Mouse (Mus musculus) midbrain, embryonic 15.5 days (tissue): ENCODE results near the gene Irf1. TPM values are rescaled to one million over a fixed set of nuclear protein-coding genes. Genes with fewer than 3 reads are reported as not detected.

Source experiments
- ATAC-seq: fragments of 200-750 bp; cut with Nextera tagmentation; replicated peaks from 2 replicates; pipeline ENCODE4 v1.8.0; 2017; ENCODE audit warnings: moderate TSS enrichment
- H3K27ac ChIP-seq: fragments of 300-500 bp; sonication (generic); 2 replicates; pipeline ENCODE4 v1.5.1; 2015; ENCODE audit warnings: mild to moderate bottlenecking, inconsistent platforms
- H3K27me3 ChIP-seq: fragments of 300-500 bp; sonication (generic); replicated peaks from 2 replicates; pipeline ENCODE4 v1.6.1; 2015; ENCODE audit warnings: inconsistent platforms
- H3K36me3 ChIP-seq: fragments of 300-500 bp; sonication (generic); replicated peaks from 2 replicates; pipeline ENCODE4 v1.6.1; 2015; ENCODE audit warnings: inconsistent platforms
- H3K4me1 ChIP-seq: fragments of 300-500 bp; sonication (generic); 2 replicates; pipeline ENCODE4 v1.6.1; 2015; ENCODE audit warnings: inconsistent platforms
- H3K4me2 ChIP-seq: fragments of 300-500 bp; sonication (generic); 2 replicates; pipeline ENCODE4 v1.6.1; 2015; ENCODE audit warnings: inconsistent platforms, mild to moderate bottlenecking, moderate library complexity
- H3K4me3 ChIP-seq: fragments of 300-500 bp; sonication (generic); 2 replicates; pipeline ENCODE4 v1.5.1; 2015; ENCODE audit warnings: mild to moderate bottlenecking, inconsistent platforms
- H3K9ac ChIP-seq: fragments of 300-500 bp; sonication (generic); 2 replicates; pipeline ENCODE4 v1.6.1; 2015; ENCODE audit warnings: mild to moderate bottlenecking, inconsistent platforms
- H3K9me3 ChIP-seq: fragments of 300-500 bp; sonication (generic); 2 replicates; pipeline ENCODE4 v1.6.1; 2016; ENCODE audit warnings: inconsistent platforms
- WGBS: fragments of 180-500 bp; shearing (Covaris S2); methylation state at CpG from one replicate; pipeline ENCODE4 v1.1.7; 2015; ENCODE audit warnings: mixed read lengths; 5-methylcytosine and 5-hydroxymethylcytosine counted together
- polyA plus RNA-seq: library from polyadenylated mRNA; unstranded; fragments of >200 nt; fragmentation: Nextera tagmentation; extraction: Ambion mirVana; gene quantifications from 2 replicates; pipeline ENCODE4 v1.2.1, GENCODE M21; 2015

Gene Irf1
- polyA plus RNA-seq, 1 experiment from 2014 or later, result 2.6 TPM

- peak overlapping the region; percentile 64 for H3K4me2 ChIP-seq
- peaks cover 35% of the 10 kb centered on the region for H3K27me3 ChIP-seq
- H3K4me3 ChIP-seq, result peak overlapping the region; percentile 27
- 10% methylated on average over 23 of the region's 23 CpGs for WGBS
- H3K9ac ChIP-seq, result peak overlapping the region; percentile 18; the same call in 1 of the 2 replicates
- H3K36me3 ChIP-seq, result no peaks in the 10 kb centered on the region
- no peak overlapping the region for H3K27ac ChIP-seq
- H3K9me3 ChIP-seq, result no peaks in the 10 kb centered on the region
- no peak; the same call in 1 of the 2 replicates for ATAC-seq
- H3K4me1 ChIP-seq, result peaks cover 22% of the 10 kb centered on the region
These were observed 6.9 kb upstream of the Irf1 start for GRCm38 (mm10) chr11:53762827-53763495.

- peak overlapping the region; percentile 64 for H3K4me2 ChIP-seq
- peaks cover 22% of the 10 kb centered on the region for H3K4me1 ChIP-seq
- 2% methylated on average over 33 of the region's 33 CpGs for WGBS
- no peaks in the 10 kb centered on the region for H3K9me3 ChIP-seq
- peaks cover 39% of the 10 kb centered on the region for H3K27me3 ChIP-seq
- H3K9ac ChIP-seq, result peak overlapping the region; percentile 18; the same call in 1 of the 2 replicates
- no peaks in the 10 kb centered on the region for H3K36me3 ChIP-seq
- no peak overlapping the region for H3K27ac ChIP-seq
- H3K4me3 ChIP-seq, result peak overlapping the region; percentile 27
- ATAC-seq, result peak; percentile 79
These were observed 6.2 kb upstream of the Irf1 start for GRCm38 (mm10) chr11:53763496-53764140.

- Histone ChIP-seq H3K9ac (no peak overlapping the region), H3K9me3 (no peaks in the 10 kb centered on the region), H3K4me2 (no peak overlapping the region), H3K27ac (no peak overlapping the region), H3K36me3 (no peaks in the 10 kb centered on the region), H3K27me3 (peaks cover 45% of the 10 kb centered on the region), H3K4me3 (no peak overlapping the region), H3K4me1 (peaks cover 24% of the 10 kb centered on the region)
- no peak for ATAC-seq
- WGBS, result 44% methylated on average over 5 of the region's 5 CpGs
These were observed 5.2 kb upstream of the Irf1 start for GRCm38 (mm10) chr11:53764581-53764980.

- no peak overlapping the region for H3K27ac ChIP-seq
- H3K4me1 ChIP-seq, result peaks cover 18% of the 10 kb centered on the region
- no peaks in the 10 kb centered on the region for H3K9me3 ChIP-seq
- 79% methylated on average over 13 of the region's 13 CpGs for WGBS
- ATAC-seq, result no peak
- H3K4me2 ChIP-seq, result no peak overlapping the region
- peaks cover 38% of the 10 kb centered on the region for H3K27me3 ChIP-seq
- H3K36me3 ChIP-seq, result no peaks in the 10 kb centered on the region
- no peak overlapping the region for H3K4me3 ChIP-seq
- no peak overlapping the region for H3K9ac ChIP-seq
These were observed 1.2 kb upstream of the Irf1 start for GRCm38 (mm10) chr11:53768422-53769184.

- WGBS, result 64% methylated on average over 12 of the region's 12 CpGs
These were observed 633 bp upstream of the Irf1 start for GRCm38 (mm10) chr11:53769185-53769576.

GRCm38 (mm10) chr11:53770125-53770791 is 444 bp downstream of the Irf1 start:
- Histone ChIP-seq H3K27me3 (peaks cover 32% of the 10 kb centered on the region), H3K27ac (no peak overlapping the region; the same call in 1 of the 2 replicates), H3K9ac (peak overlapping the region; percentile 61), H3K9me3 (no peaks in the 10 kb centered on the region), H3K4me3 (peak overlapping the region; percentile 63), H3K4me1 (peaks cover 13% of the 10 kb centered on the region), H3K36me3 (no peaks in the 10 kb centered on the region), H3K4me2 (peak overlapping the region; percentile 98)
- peak; percentile 86 for ATAC-seq
- WGBS, result under 1% methylated on average over 69 of the region's 75 CpGs

More at GRCm38 (mm10) chr11:53769185-53769576, 633 bp upstream of the Irf1 start:
- H3K9ac ChIP-seq, result peak overlapping the region; percentile 61; the same call in 1 of the 2 replicates
- peak overlapping the region; percentile 98 for H3K4me2 ChIP-seq
- H3K36me3 ChIP-seq, result no peaks in the 10 kb centered on the region
- peak overlapping the region; percentile 63 for H3K4me3 ChIP-seq
- H3K27ac ChIP-seq, result no peak overlapping the region
- ATAC-seq, result no peak
- H3K4me1 ChIP-seq, result peaks cover 13% of the 10 kb centered on the region
- no peaks in the 10 kb centered on the region for H3K9me3 ChIP-seq
- H3K27me3 ChIP-seq, result peaks cover 37% of the 10 kb centered on the region

- no peak overlapping the region for H3K4me3 ChIP-seq
- H3K9ac ChIP-seq, result no peak overlapping the region
- peak overlapping the region; percentile 98; the same call in 1 of the 2 replicates for H3K4me2 ChIP-seq
- WGBS, result 80% methylated on average over 11 of the region's 11 CpGs
- H3K27ac ChIP-seq, result no peak overlapping the region
- H3K36me3 ChIP-seq, result no peaks in the 10 kb centered on the region
- peaks cover 32% of the 10 kb centered on the region for H3K27me3 ChIP-seq
- no peaks in the 10 kb centered on the region for H3K9me3 ChIP-seq
- H3K4me1 ChIP-seq, result peaks cover 13% of the 10 kb centered on the region
- ATAC-seq, result no peak
These were observed 1.4 kb downstream of the Irf1 start for GRCm38 (mm10) chr11:53771001-53771744.

- no peaks in the 10 kb centered on the region for H3K36me3 ChIP-seq
- H3K27ac ChIP-seq, result no peak overlapping the region
- no peak overlapping the region for H3K4me3 ChIP-seq
- no peak overlapping the region for H3K4me2 ChIP-seq
- peaks cover 29% of the 10 kb centered on the region for H3K27me3 ChIP-seq
- H3K9me3 ChIP-seq, result no peaks in the 10 kb centered on the region
- no peak overlapping the region for H3K9ac ChIP-seq
- WGBS, result 83% methylated on average over 9 of the region's 9 CpGs
- ATAC-seq, result no peak
- H3K4me1 ChIP-seq, result peaks cover 13% of the 10 kb centered on the region
These were observed 2.7 kb downstream of the Irf1 start for GRCm38 (mm10) chr11:53772536-53772935.

GRCm38 (mm10) chr11:53773087-53773486 is 3.3 kb downstream of the Irf1 start, which contains the start of gene Gm17334:
Gm17334 (minus strand) TSS chr11:53773187.
- H3K4me2 ChIP-seq, result no peak within 1 kb of the TSS
- no peak within 1 kb of the TSS for H3K9ac ChIP-seq
- H3K4me3 ChIP-seq, result no peak within 1 kb of the TSS
- no peak within 1 kb of the TSS for H3K27ac ChIP-seq
- WGBS, result 94% methylated on average over 5 of the region's 5 CpGs
- peaks cover 13% of the 10 kb centered on the region for H3K4me1 ChIP-seq
- no peaks in the 10 kb centered on the region for H3K36me3 ChIP-seq
- no peaks in the 10 kb centered on the region for H3K9me3 ChIP-seq
- peaks cover 29% of the 10 kb centered on the region for H3K27me3 ChIP-seq
- no peak for ATAC-seq

GRCm38 (mm10) chr11:53773641-53774360 is 4.0 kb downstream of the Irf1 start:
- Histone ChIP-seq H3K27ac (no peak overlapping the region), H3K4me3 (no peak overlapping the region), H3K36me3 (no peaks in the 10 kb centered on the region), H3K4me2 (no peak overlapping the region), H3K4me1 (peaks cover 13% of the 10 kb centered on the region), H3K9me3 (no peaks in the 10 kb centered on the region), H3K27me3 (peaks cover 24% of the 10 kb centered on the region), H3K9ac (no peak overlapping the region)
- ATAC-seq, result no peak
- 91% methylated on average over 16 of the region's 16 CpGs for WGBS
